Mouse (Mus musculus): Measurements from ENCODE around the gene Myo1f. TPM values are rescaled to one million over a fixed set of nuclear protein-coding genes. Genes with fewer than 3 reads are reported as not detected.

The Myo1f gene
- 1.6 and 3.0 TPM in 2 replicates for polyA plus RNA-seq (2014; fragmentation: Nextera tagmentation; extraction: Ambion mirVana)

DNA sequence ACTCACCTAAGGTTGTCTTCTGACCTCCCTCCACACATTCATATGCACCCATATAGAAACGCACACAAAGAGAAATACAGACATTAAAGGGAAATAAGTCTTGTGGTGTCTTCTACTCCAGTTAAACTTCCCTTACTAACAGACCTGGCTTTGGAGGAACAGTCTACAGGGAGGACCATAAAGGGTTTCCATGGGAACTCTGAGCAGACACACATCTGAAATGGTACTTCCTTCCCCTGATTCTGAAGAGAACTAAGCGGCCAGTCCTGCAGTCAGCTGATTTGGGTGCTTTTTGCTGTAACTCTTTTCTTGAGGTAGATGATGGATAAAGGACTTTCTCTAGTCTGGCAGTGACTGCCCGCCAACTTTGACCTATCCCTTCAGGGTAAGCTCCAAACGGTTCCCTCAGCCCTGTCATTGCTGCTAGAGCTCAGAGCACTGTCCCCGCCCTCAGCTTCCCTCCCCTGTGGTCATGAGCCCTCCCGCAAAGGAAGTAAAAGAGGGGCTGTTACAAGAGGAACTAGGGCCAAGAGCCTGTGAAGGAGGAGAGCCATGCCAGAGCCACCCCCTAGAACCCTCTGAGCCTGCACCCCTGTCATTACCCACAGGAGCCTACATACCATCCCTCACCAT is at the start of gene Myo1f:
TSS of gene Myo1f (plus strand) at position 485 of the 633 bp plus-strand sequence.
- Histone ChIP-seq H3K36me3 (ENCODE audit: control insufficient read depth, insufficient read depth, low read length) (no peaks in the 10 kb centered on the region), H3K27me3 (ENCODE audit: control insufficient read depth, insufficient read depth, low read length) (no peaks in the 10 kb centered on the region), H3K4me3 (ENCODE audit: low read depth, low read length) (no peak within 1 kb of the TSS), H3K9me3 (ENCODE audit: control insufficient read depth, low read length) (no peaks in the 10 kb centered on the region), H3K27ac (ENCODE audit: low read depth, low read length) (no peak within 1 kb of the TSS), H3K4me1 (replicated peaks; ENCODE audit: control insufficient read depth, insufficient read depth, low read length) (no peaks in the 10 kb centered on the region), H3K9ac (ENCODE audit: low read depth, low read length) (no peak within 1 kb of the TSS), H3K4me2 (replicated peaks; ENCODE audit: low read depth, low read length) (no peak within 1 kb of the TSS)
- no peak for ATAC-seq (ENCODE audit: low FRiP score)
- DNase-seq (ENCODE audit: low spot score): no peak
- 44% methylated on average over 6 of the region's 6 CpGs for WGBS

GRCm38 (mm10) chr17:33508386-33508785 is 47.1 kb upstream of the Myo1f start:
- no peak for DNase-seq (ENCODE audit: low spot score)
- H3K36me3 ChIP-seq (ENCODE audit: control insufficient read depth, insufficient read depth, low read length): no peaks in the 10 kb centered on the region
- ATAC-seq (ENCODE audit: low FRiP score): no peak
- H3K4me3 ChIP-seq (ENCODE audit: low read depth, low read length): no peak overlapping the region
- no peaks in the 10 kb centered on the region for H3K4me1 ChIP-seq (replicated peaks; ENCODE audit: control insufficient read depth, insufficient read depth, low read length)
- no peaks in the 10 kb centered on the region for H3K27me3 ChIP-seq (ENCODE audit: control insufficient read depth, insufficient read depth, low read length)
- H3K9me3 ChIP-seq (ENCODE audit: control insufficient read depth, low read length): no peaks in the 10 kb centered on the region
- WGBS: 97% methylated on average over 1 of the region's 1 CpGs
- no peak overlapping the region for H3K9ac ChIP-seq (ENCODE audit: low read depth, low read length)
- no peak overlapping the region for H3K4me2 ChIP-seq (replicated peaks; ENCODE audit: low read depth, low read length)
- no peak overlapping the region for H3K27ac ChIP-seq (ENCODE audit: low read depth, low read length)

GRCm38 (mm10) chr17:33510172-33510571 is 45.3 kb upstream of the Myo1f start:
- H3K36me3 ChIP-seq (ENCODE audit: control insufficient read depth, insufficient read depth, low read length): no peaks in the 10 kb centered on the region
- H3K9me3 ChIP-seq (ENCODE audit: control insufficient read depth, low read length): no peaks in the 10 kb centered on the region
- no peaks in the 10 kb centered on the region for H3K4me1 ChIP-seq (replicated peaks; ENCODE audit: control insufficient read depth, insufficient read depth, low read length)
- DNase-seq (ENCODE audit: low spot score) (no peak), ATAC-seq (ENCODE audit: low FRiP score) (no peak)
- no peak overlapping the region for H3K4me2 ChIP-seq (replicated peaks; ENCODE audit: low read depth, low read length)
- H3K27me3 ChIP-seq (ENCODE audit: control insufficient read depth, insufficient read depth, low read length): no peaks in the 10 kb centered on the region
- no peak overlapping the region for H3K27ac ChIP-seq (ENCODE audit: low read depth, low read length)
- 82% methylated on average over 5 of the region's 5 CpGs for WGBS
- no peak overlapping the region for H3K4me3 ChIP-seq (ENCODE audit: low read depth, low read length)
- H3K9ac ChIP-seq (ENCODE audit: low read depth, low read length): no peak overlapping the region

DNA sequence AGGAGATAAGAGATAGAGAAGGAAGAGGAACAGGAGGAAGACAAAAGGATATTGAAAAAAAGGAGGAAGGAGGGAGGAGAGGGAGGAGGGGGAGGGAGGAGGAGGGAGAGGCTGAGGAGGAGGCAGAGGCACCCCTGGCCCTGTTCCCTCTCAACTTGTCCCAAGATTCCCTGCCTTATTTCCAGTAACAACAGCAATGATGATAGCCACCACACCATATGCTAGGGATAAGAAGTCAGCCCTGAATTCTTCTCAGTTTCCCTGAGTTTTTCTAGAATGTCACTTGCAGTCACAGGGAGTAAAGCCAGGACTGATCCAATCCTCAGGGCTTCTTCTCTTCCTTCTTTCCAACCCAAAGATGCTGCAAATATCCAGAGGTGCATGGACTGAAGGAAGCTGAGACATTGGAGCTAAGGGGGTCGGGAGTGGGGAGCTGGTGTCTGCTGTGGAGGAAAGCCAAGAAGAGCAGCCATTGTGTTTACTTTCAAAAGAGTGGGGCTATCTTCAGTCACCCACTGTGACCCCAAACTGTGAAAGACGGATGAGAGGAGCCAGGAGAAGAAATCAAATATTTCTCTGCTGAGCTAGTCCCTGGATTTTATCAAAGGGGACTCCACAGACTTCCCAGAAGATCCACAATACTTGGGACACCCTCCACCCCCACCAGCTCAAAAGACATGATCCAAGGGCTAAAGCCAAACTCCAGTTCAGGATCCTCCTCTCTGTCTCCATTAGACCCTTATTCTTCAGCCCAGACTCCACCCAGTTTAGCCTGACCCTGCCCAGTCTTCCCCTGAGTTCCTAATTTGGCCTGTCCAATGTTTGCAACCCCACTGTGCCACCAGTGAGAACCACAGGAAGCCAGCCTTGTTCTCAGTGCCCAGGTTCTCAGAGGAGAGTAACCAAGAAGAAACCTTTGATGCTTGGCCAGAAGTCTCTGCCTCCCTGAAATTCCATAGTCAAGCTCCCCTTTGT is 42.8 kb upstream of the Myo1f start:
- Histone ChIP-seq H3K9me3 (ENCODE audit: control insufficient read depth, low read length) (no peaks in the 10 kb centered on the region), H3K4me3 (ENCODE audit: low read depth, low read length) (no peak overlapping the region), H3K36me3 (ENCODE audit: control insufficient read depth, insufficient read depth, low read length) (no peaks in the 10 kb centered on the region), H3K9ac (ENCODE audit: low read depth, low read length) (no peak overlapping the region), H3K27ac (ENCODE audit: low read depth, low read length) (no peak overlapping the region), H3K4me1 (replicated peaks; ENCODE audit: control insufficient read depth, insufficient read depth, low read length) (no peaks in the 10 kb centered on the region), H3K27me3 (ENCODE audit: control insufficient read depth, insufficient read depth, low read length) (no peaks in the 10 kb centered on the region), H3K4me2 (replicated peaks; ENCODE audit: low read depth, low read length) (no peak overlapping the region)
- 17% methylated on average over 2 of the region's 2 CpGs for WGBS
- DNase-seq (ENCODE audit: low spot score) (no peak), ATAC-seq (ENCODE audit: low FRiP score) (no peak)

GRCm38 (mm10) chr17:33513874-33514273 is 41.6 kb upstream of the Myo1f start:
- Histone ChIP-seq H3K36me3 (ENCODE audit: control insufficient read depth, insufficient read depth, low read length) (no peaks in the 10 kb centered on the region), H3K4me1 (replicated peaks; ENCODE audit: control insufficient read depth, insufficient read depth, low read length) (no peaks in the 10 kb centered on the region), H3K4me3 (ENCODE audit: low read depth, low read length) (no peak overlapping the region), H3K9ac (ENCODE audit: low read depth, low read length) (no peak overlapping the region), H3K27ac (ENCODE audit: low read depth, low read length) (no peak overlapping the region), H3K27me3 (ENCODE audit: control insufficient read depth, insufficient read depth, low read length) (no peaks in the 10 kb centered on the region), H3K9me3 (ENCODE audit: control insufficient read depth, low read length) (no peaks in the 10 kb centered on the region), H3K4me2 (replicated peaks; ENCODE audit: low read depth, low read length) (no peak overlapping the region)
- WGBS: 86% methylated on average over 5 of the region's 5 CpGs
- DNase-seq (ENCODE audit: low spot score) (no peak), ATAC-seq (ENCODE audit: low FRiP score) (no peak)

- no peak overlapping the region for H3K4me3 ChIP-seq (ENCODE audit: low read depth, low read length)
- no peaks in the 10 kb centered on the region for H3K9me3 ChIP-seq (ENCODE audit: control insufficient read depth, low read length)
- no peak overlapping the region for H3K27ac ChIP-seq (ENCODE audit: low read depth, low read length)
- no peak overlapping the region for H3K9ac ChIP-seq (ENCODE audit: low read depth, low read length)
- no peaks in the 10 kb centered on the region for H3K36me3 ChIP-seq (ENCODE audit: control insufficient read depth, insufficient read depth, low read length)
- WGBS: 52% methylated on average over 1 of the region's 1 CpGs
- DNase-seq (ENCODE audit: low spot score) (no peak), ATAC-seq (ENCODE audit: low FRiP score) (no peak)
- H3K4me1 ChIP-seq (replicated peaks; ENCODE audit: control insufficient read depth, insufficient read depth, low read length): no peaks in the 10 kb centered on the region
- no peaks in the 10 kb centered on the region for H3K27me3 ChIP-seq (ENCODE audit: control insufficient read depth, insufficient read depth, low read length)
- H3K4me2 ChIP-seq (replicated peaks; ENCODE audit: low read depth, low read length): no peak overlapping the region
Observed at GRCm38 (mm10) chr17:33520366-33520765, 35.1 kb upstream of the Myo1f start.

- Histone ChIP-seq H3K4me2 (replicated peaks; ENCODE audit: low read depth, low read length) (peak overlapping the region; percentile 67), H3K36me3 (ENCODE audit: control insufficient read depth, insufficient read depth, low read length) (no peaks in the 10 kb centered on the region), H3K4me3 (ENCODE audit: low read depth, low read length) (peak overlapping the region; percentile 59), H3K27ac (ENCODE audit: low read depth, low read length) (peak overlapping the region; percentile 52), H3K4me1 (replicated peaks; ENCODE audit: control insufficient read depth, insufficient read depth, low read length) (no peaks in the 10 kb centered on the region), H3K9ac (ENCODE audit: low read depth, low read length) (peak overlapping the region; percentile 74), H3K27me3 (ENCODE audit: control insufficient read depth, insufficient read depth, low read length) (no peaks in the 10 kb centered on the region), H3K9me3 (ENCODE audit: control insufficient read depth, low read length) (no peaks in the 10 kb centered on the region)
- DNase-seq (ENCODE audit: low spot score) (no peak), ATAC-seq (ENCODE audit: low FRiP score) (peak; percentile 53)
- WGBS: 6% methylated on average over 11 of the region's 13 CpGs
Observed at GRCm38 (mm10) chr17:33523431-33523917, 32.0 kb upstream of the Myo1f start.

- Histone ChIP-seq H3K4me2 (replicated peaks; ENCODE audit: low read depth, low read length) (peak within 1 kb of the TSS; percentile 67), H3K36me3 (ENCODE audit: control insufficient read depth, insufficient read depth, low read length) (no peaks in the 10 kb centered on the region), H3K9ac (ENCODE audit: low read depth, low read length) (peak within 1 kb of the TSS; percentile 74), H3K4me1 (replicated peaks; ENCODE audit: control insufficient read depth, insufficient read depth, low read length) (no peaks in the 10 kb centered on the region), H3K27me3 (ENCODE audit: control insufficient read depth, insufficient read depth, low read length) (no peaks in the 10 kb centered on the region), H3K27ac (ENCODE audit: low read depth, low read length) (peak within 1 kb of the TSS; percentile 52), H3K9me3 (ENCODE audit: control insufficient read depth, low read length) (no peaks in the 10 kb centered on the region), H3K4me3 (ENCODE audit: low read depth, low read length) (peak within 1 kb of the TSS; percentile 59)
- 1% methylated on average over 29 of the region's 44 CpGs for WGBS
- peak; percentile 69 for ATAC-seq (ENCODE audit: low FRiP score)
- peak; percentile 81 for DNase-seq (ENCODE audit: low spot score)
Observed at GRCm38 (mm10) chr17:33523918-33524755, 31.4 kb upstream of the Myo1f start, which contains the start of gene Adamts10. TSS of gene Adamts10 (plus strand) at chr17:33524204.
